Mouse (Mus musculus): ENCODE measurements around the gene Ppie.

- TF ChIP-seq GATA1 (IDR thresholded peaks at IDR 0.05; ENCODE audit: borderline replicate concordance, low read length) (no peak), POLR2AphosphoS5 (IDR thresholded peaks at IDR 0.05; ENCODE audit: insufficient replicate concordance, low read depth, low read length) (no peak), CTCF (IDR thresholded peaks at IDR 0.05; ENCODE audit: low read depth, low read length) (no peak), TAL1 (conservative IDR thresholded peaks at IDR 0.05; ENCODE audit: low read depth, low read length) (no peak)
Measured at GRCm38 (mm10) chr4:123152976-123153375, 13.2 kb upstream of the Ppie start.
